In genomic region chr11:80955915-80956314, GRCm38 (mm10) we compare ENCODE assay signal across 19 mouse cellular contexts.
DNase-seq lines count a peak whose midpoint lies in the region; ATAC-seq and TF ChIP-seq lines count a peak whose summit lies in the region.
"Had no signal": no experiment of that assay in that cellular context is flagged by ENCODE, and none has a peak within 500 bp of the region (broad histone marks: within the 10 kb centered on the region; RNA-seq: fewer than 3 reads in every experiment).

No protein-coding gene starts in this region.

- H3K4me1 ChIP-seq in forebrain, embryonic 14.5 days (ENCODE audit: control insufficient read depth, insufficient read depth, low read length) = peaks cover 7% of the 10 kb centered on the region; the same call in 1 of the 2 replicates
- H3K4me1 ChIP-seq in forebrain, embryonic 13.5 days = peaks cover 11% of the 10 kb centered on the region
- H3K4me1 ChIP-seq in limb, embryonic 14.5 days (ENCODE audit: control insufficient read depth, insufficient read depth, low read length) = no peaks in the 10 kb centered on the region
- H3K4me1 ChIP-seq in limb, embryonic 10.5 days = peaks cover 8% of the 10 kb centered on the region
- peaks cover 15% of the 10 kb centered on the region for H3K4me1 ChIP-seq in midbrain, embryonic 14.5 days (ENCODE audit: control insufficient read depth, insufficient read depth, low read length)
- peaks cover 14% of the 10 kb centered on the region for H3K4me1 ChIP-seq in midbrain, embryonic 13.5 days (replicated peaks)
- H3K4me1 ChIP-seq: heart, embryonic 15.5 days had no signal

- 45% methylated on average over 6 of the region's 6 CpGs for WGBS in forebrain, embryonic 14.5 days
- 57% methylated on average over 6 of the region's 6 CpGs for WGBS in forebrain, embryonic 13.5 days
- 58% methylated on average over 6 of the region's 6 CpGs for WGBS in limb, embryonic 14.5 days
- 89% methylated on average over 6 of the region's 6 CpGs for WGBS in limb, embryonic 10.5 days
- 79% methylated on average over 6 of the region's 6 CpGs for WGBS in midbrain, embryonic 14.5 days
- WGBS in midbrain, embryonic 13.5 days = 77% methylated on average over 6 of the region's 6 CpGs

- TF ChIP-seq POLR2A in limb, embryonic 14.5 days (IDR thresholded peaks at IDR 0.05; ENCODE audit: borderline replicate concordance, extremely low read depth, insufficient read depth, insufficient read length) = no peak
- no peak for TF ChIP-seq POLR2A in brain, embryonic 14.5 days (IDR thresholded peaks at IDR 0.05; ENCODE audit: borderline replicate concordance, extremely low read depth, insufficient read depth, insufficient read length, poor library complexity, severe bottlenecking)

- no peaks in the 10 kb centered on the region for H3K27me3 ChIP-seq in forebrain, embryonic 14.5 days (replicated peaks; ENCODE audit: control insufficient read depth, insufficient read depth, low read length)
- no peaks in the 10 kb centered on the region for H3K27me3 ChIP-seq in forebrain, embryonic 13.5 days
- no peaks in the 10 kb centered on the region for H3K27me3 ChIP-seq in limb, embryonic 14.5 days (ENCODE audit: control insufficient read depth, insufficient read depth, low read length)
- H3K27me3 ChIP-seq in limb, embryonic 10.5 days (ENCODE audit: low read depth, poor library complexity, severe bottlenecking) = peaks cover 23% of the 10 kb centered on the region; the same call in 1 of the 2 replicates
- H3K27me3 ChIP-seq in midbrain, embryonic 14.5 days (ENCODE audit: control insufficient read depth, insufficient read depth, low read length) = no peaks in the 10 kb centered on the region
- H3K27me3 ChIP-seq in midbrain, embryonic 13.5 days = peaks cover 4% of the 10 kb centered on the region; the same call in 1 of the 2 replicates
- H3K27me3 ChIP-seq: forebrain, embryonic 15.5 days had no signal

- TF ChIP-seq CTCF in brain, embryonic 14.5 days (IDR thresholded peaks at IDR 0.05; ENCODE audit: borderline replicate concordance, extremely low read depth, insufficient read depth, insufficient read length) = no peak

- H3K4me2 ChIP-seq in forebrain, embryonic 14.5 days (ENCODE audit: low read length) = no peak overlapping the region
- H3K4me2 ChIP-seq in forebrain, embryonic 13.5 days = no peak overlapping the region
- no peak overlapping the region for H3K4me2 ChIP-seq in limb, embryonic 14.5 days (replicated peaks; ENCODE audit: low read depth, low read length, severe bottlenecking)
- H3K4me2 ChIP-seq in midbrain, embryonic 14.5 days (ENCODE audit: low read length) = no peak overlapping the region
- no peak overlapping the region for H3K4me2 ChIP-seq in midbrain, embryonic 13.5 days (replicated peaks)
- H3K4me2 ChIP-seq: forebrain, embryonic 15.5 days; heart, embryonic 11.5 days; heart, embryonic 15.5 days; hindbrain, embryonic 13.5 days had no signal

- DNase-seq in forebrain, embryonic 14.5 days (ENCODE audit: low spot score) = peak; percentile 55
- peak; percentile 18 for DNase-seq in limb, embryonic 14.5 days (ENCODE audit: low spot score)
- no peak for DNase-seq in limb, embryonic 10.5 days (ENCODE audit: low spot score)
- DNase-seq in midbrain, embryonic 14.5 days = peak; percentile 37
- peak; percentile 57 for DNase-seq in brain, embryonic 14.5 days (ENCODE audit: low read depth)
- DNase-seq: adrenal gland, postnatal 14 days; cerebellum, adult 9-10 months; gastrocnemius, postnatal 14 days; heart, adult 2 months; heart, postnatal 14 days had no signal

- H3K9me3 ChIP-seq in forebrain, embryonic 14.5 days (replicated peaks; ENCODE audit: control insufficient read depth, low read length) = no peaks in the 10 kb centered on the region
- H3K9me3 ChIP-seq in forebrain, embryonic 13.5 days (replicated peaks) = no peaks in the 10 kb centered on the region
- H3K9me3 ChIP-seq in limb, embryonic 14.5 days (ENCODE audit: control insufficient read depth, low read length) = no peaks in the 10 kb centered on the region
- H3K9me3 ChIP-seq in limb, embryonic 10.5 days (replicated peaks) = no peaks in the 10 kb centered on the region
- H3K9me3 ChIP-seq in midbrain, embryonic 14.5 days (ENCODE audit: control insufficient read depth, low read length) = no peaks in the 10 kb centered on the region
- no peaks in the 10 kb centered on the region for H3K9me3 ChIP-seq in midbrain, embryonic 13.5 days
- H3K9me3 ChIP-seq: embryonic facial prominence, embryonic 10.5 days; forebrain, embryonic 15.5 days; heart, embryonic 15.5 days; hindbrain, embryonic 13.5 days had no signal

- H3K27ac ChIP-seq in forebrain, embryonic 14.5 days (ENCODE audit: low read depth, low read length) = no peak overlapping the region
- no peak overlapping the region for H3K27ac ChIP-seq in forebrain, embryonic 13.5 days
- H3K27ac ChIP-seq in limb, embryonic 14.5 days (replicated peaks; ENCODE audit: low read depth, low read length) = no peak overlapping the region
- no peak overlapping the region for H3K27ac ChIP-seq in limb, embryonic 10.5 days
- H3K27ac ChIP-seq in midbrain, embryonic 14.5 days (replicated peaks; ENCODE audit: low read depth, low read length) = no peak overlapping the region
- no peak overlapping the region for H3K27ac ChIP-seq in midbrain, embryonic 13.5 days
- H3K27ac ChIP-seq: embryonic facial prominence, embryonic 10.5 days; forebrain, embryonic 15.5 days; heart, adult 2 months; heart, embryonic 15.5 days; hindbrain, embryonic 13.5 days had no signal

- H3K36me3 ChIP-seq in forebrain, embryonic 14.5 days (ENCODE audit: control insufficient read depth, insufficient read depth, low read length) = no peaks in the 10 kb centered on the region
- no peaks in the 10 kb centered on the region for H3K36me3 ChIP-seq in forebrain, embryonic 13.5 days (ENCODE audit: poor library complexity, severe bottlenecking)
- H3K36me3 ChIP-seq in limb, embryonic 14.5 days (ENCODE audit: control insufficient read depth, insufficient read depth, low read length) = no peaks in the 10 kb centered on the region
- H3K36me3 ChIP-seq in limb, embryonic 10.5 days = no peaks in the 10 kb centered on the region
- no peaks in the 10 kb centered on the region for H3K36me3 ChIP-seq in midbrain, embryonic 14.5 days (ENCODE audit: control insufficient read depth, insufficient read depth, low read length)
- no peaks in the 10 kb centered on the region for H3K36me3 ChIP-seq in midbrain, embryonic 13.5 days
- H3K36me3 ChIP-seq: embryonic facial prominence, embryonic 10.5 days; forebrain, embryonic 15.5 days; heart, embryonic 15.5 days; hindbrain, embryonic 13.5 days had no signal

- no peak overlapping the region for H3K9ac ChIP-seq in forebrain, embryonic 14.5 days (ENCODE audit: low read length)
- H3K9ac ChIP-seq in forebrain, embryonic 13.5 days = no peak overlapping the region
- H3K9ac ChIP-seq in limb, embryonic 14.5 days (ENCODE audit: low read depth, low read length, severe bottlenecking) = no peak overlapping the region
- H3K9ac ChIP-seq in midbrain, embryonic 14.5 days (replicated peaks; ENCODE audit: low read length) = no peak overlapping the region
- H3K9ac ChIP-seq in midbrain, embryonic 13.5 days (replicated peaks) = no peak overlapping the region
- H3K9ac ChIP-seq: forebrain, embryonic 15.5 days; heart, embryonic 15.5 days; hindbrain, embryonic 13.5 days had no signal

- no peak for ATAC-seq in forebrain, embryonic 14.5 days
- no peak for ATAC-seq in forebrain, embryonic 13.5 days
- ATAC-seq in limb, embryonic 14.5 days (ENCODE audit: low FRiP score, low read depth) = no peak
- no peak for ATAC-seq in midbrain, embryonic 14.5 days (ENCODE audit: low FRiP score, low TSS enrichment)
- ATAC-seq in midbrain, embryonic 13.5 days = no peak
- ATAC-seq: activated CD4-positive, CD25-positive, alpha-beta regulatory T cell, adult 4 months; forebrain, embryonic 15.5 days; Patski had no signal

- H3K4me3 ChIP-seq in forebrain, embryonic 14.5 days (ENCODE audit: low read depth, low read length) = no peak overlapping the region
- no peak overlapping the region for H3K4me3 ChIP-seq in forebrain, embryonic 13.5 days
- H3K4me3 ChIP-seq in limb, embryonic 14.5 days (replicated peaks; ENCODE audit: low read length) = no peak overlapping the region
- H3K4me3 ChIP-seq in limb, embryonic 10.5 days = no peak overlapping the region
- H3K4me3 ChIP-seq in midbrain, embryonic 14.5 days (replicated peaks; ENCODE audit: low read depth, low read length) = no peak overlapping the region
- H3K4me3 ChIP-seq in midbrain, embryonic 13.5 days (replicated peaks) = no peak overlapping the region
- H3K4me3 ChIP-seq: embryonic facial prominence, embryonic 10.5 days; forebrain, embryonic 15.5 days; heart, adult 2 months; heart, embryonic 15.5 days; hindbrain, embryonic 13.5 days had no signal
